Mouse (Mus musculus): Measurements from ENCODE around the gene Hist1h3g. TPM values are rescaled to one million over a fixed set of nuclear protein-coding genes. Genes with fewer than 3 reads are reported as not detected.

The Hist1h3g gene
- not detected for polyA plus RNA-seq (2014; fragmentation: Illumina TruSeq; extraction: RNeasy Lipid Tissue Mini Kit (QIAGEN cat#74804); ENCODE audit: low read depth, low replicate concordance)

DNA sequence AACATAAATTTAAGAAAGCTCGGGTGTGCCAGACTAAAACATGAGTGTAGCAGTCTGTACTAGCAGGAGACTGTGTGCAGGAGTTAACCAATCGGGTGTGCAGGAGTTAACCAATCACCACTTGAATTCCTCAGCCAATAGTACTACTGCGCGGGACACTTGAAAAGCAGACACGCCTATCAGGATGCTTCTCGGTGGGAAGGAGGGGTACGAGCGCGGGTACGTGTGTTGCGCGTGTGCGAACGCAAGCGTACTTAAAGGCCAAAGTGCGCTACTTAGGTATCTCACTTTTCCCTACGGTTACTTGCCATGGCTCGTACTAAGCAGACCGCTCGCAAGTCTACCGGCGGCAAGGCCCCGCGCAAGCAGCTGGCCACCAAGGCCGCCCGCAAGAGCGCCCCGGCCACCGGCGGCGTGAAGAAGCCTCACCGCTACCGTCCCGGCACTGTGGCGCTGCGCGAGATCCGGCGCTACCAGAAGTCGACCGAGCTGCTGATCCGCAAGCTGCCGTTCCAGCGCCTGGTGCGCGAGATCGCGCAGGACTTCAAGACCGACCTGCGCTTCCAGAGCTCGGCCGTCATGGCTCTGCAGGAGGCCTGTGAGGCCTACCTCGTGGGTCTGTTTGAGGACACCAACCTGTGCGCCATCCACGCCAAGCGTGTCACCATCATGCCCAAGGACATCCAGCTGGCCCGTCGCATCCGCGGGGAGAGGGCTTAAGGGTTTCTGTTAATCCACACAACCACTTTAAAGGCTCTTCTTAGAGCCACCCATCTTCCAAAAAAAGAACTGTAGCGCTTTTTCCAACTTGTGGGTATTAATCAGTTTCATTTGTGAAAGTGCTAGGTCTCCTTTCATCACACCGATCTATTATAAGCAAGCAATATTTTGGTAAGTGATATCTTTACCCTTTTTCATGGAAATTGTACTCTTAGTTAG lies at the start of gene Hist1h3g:
Gene Hist1h3g, plus strand, starts transcription at position 286 of the 939 bp plus-strand sequence.

DNA sequence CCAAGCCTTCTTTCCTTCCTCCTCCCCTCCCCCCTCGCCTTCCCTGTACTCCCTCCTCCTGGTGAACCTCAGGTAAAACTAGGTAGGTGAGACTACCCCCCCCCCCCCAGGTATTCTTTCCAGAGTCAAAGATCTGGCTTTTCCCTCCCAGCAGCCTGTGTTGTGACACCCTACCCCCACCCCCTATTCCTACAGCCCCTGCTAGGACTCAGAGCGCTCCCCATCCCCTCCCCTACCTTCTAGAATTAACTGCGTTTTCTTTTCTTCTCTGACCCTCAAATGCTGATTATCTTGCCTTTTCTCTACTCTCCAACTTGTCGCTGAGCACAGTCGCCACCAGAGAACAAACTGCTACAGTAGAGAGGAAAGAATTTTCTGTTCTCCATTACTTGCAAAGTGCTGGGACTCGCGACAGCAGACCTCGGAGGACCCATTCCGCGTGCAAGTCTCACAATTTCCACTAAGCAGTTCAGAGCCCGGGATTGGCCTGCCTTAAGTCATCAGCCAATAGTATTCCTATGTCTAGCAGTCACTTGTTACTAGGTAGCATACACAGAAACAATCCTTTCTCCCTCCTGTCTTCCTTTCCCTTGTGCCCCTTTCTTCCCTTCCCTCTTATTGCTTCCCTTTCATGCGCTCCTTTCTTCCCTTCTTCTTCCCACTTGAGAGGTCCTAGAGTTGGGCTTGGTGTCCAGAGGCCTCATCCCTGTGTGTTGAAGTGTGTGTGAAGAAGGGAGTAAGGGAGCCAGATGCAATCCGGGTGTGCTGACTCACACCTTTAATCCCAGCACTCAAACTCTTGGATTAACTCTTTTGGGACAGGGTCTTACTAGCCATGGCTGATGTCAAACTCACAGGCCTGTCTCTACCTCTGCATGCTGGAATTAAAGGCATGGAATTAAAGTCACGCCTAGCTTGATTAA lies 46.6 kb upstream of the Hist1h3g start, which contains the start of gene Btn2a2:
Gene Btn2a2, minus strand, starts transcription at position 458 of the 923 bp plus-strand sequence.

DNA sequence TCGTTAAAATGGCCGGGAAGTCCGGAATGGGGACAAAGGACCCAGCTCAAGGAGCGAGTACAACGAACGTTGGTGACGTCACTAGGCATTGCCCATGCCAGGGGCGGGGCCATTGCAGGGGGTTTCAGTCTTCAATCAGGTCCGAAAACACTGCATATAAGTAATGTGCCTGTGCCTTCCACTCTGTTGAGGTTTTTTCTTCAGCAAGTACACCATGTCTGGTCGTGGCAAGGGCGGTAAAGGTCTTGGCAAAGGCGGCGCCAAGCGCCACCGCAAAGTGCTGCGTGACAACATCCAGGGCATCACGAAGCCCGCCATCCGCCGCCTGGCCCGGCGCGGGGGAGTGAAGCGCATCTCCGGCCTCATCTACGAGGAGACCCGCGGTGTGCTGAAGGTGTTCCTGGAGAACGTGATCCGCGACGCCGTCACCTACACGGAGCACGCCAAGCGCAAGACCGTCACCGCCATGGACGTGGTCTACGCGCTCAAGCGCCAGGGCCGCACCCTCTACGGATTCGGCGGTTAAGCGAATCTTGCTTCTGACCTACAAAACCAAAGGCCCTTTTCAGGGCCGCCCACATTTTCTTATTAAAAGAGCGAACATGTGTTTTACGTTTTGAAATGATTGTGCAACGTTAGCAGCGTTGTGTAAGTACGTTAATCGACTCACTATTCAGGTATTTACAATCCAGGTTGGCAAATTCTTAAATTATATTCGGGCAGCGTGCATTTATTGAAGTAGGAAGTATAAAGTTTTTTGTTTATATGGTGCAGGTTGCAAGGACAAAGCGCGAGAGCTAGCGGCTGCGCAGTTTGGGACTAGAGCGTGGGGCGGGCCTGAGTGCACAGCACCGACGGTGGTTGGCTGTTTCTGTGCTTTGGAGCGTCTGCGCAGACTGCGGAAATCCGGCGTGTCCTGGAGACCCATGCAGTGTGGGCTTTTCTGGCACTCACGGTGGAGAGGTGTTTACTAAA lies 4.0 kb upstream of the Hist1h3g start, which contains the start of gene Hist1h4h:
Gene Hist1h4h, plus strand, starts transcription at position 150 of the 975 bp plus-strand sequence.

DNA sequence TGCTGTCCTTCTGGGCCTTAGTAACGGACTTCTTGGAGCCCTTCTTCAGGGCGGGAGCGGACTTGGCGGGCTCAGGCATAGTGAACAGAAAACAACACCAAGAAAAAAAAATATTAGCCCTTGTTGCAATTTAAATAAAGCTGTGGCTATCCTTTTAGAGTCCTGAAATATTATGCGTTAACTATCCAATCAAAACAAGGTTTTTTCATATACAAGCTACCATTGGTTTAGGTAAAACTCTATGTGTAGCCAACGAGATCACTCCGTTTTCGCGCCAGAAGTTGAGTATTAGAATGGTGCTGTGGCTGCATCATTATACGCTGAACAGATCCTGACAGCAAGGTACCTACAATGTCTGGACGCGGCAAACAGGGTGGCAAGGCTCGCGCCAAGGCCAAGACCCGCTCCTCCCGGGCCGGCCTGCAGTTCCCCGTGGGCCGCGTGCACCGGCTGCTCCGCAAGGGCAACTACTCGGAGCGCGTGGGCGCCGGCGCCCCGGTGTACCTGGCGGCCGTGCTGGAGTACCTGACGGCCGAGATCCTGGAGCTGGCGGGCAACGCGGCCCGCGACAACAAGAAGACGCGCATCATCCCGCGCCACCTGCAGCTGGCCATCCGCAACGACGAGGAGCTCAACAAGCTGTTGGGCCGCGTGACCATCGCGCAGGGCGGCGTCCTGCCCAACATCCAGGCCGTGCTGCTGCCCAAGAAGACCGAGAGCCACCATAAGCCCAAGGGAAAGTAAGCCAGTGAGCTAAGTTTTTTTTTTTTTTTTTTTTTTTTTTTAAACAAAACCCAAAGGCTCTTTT lies 1.5 kb upstream of the Hist1h3g start, which contains the start of gene Hist1h2af:
Gene Hist1h2af, plus strand, starts transcription at position 347 of the 808 bp plus-strand sequence.

DNA sequence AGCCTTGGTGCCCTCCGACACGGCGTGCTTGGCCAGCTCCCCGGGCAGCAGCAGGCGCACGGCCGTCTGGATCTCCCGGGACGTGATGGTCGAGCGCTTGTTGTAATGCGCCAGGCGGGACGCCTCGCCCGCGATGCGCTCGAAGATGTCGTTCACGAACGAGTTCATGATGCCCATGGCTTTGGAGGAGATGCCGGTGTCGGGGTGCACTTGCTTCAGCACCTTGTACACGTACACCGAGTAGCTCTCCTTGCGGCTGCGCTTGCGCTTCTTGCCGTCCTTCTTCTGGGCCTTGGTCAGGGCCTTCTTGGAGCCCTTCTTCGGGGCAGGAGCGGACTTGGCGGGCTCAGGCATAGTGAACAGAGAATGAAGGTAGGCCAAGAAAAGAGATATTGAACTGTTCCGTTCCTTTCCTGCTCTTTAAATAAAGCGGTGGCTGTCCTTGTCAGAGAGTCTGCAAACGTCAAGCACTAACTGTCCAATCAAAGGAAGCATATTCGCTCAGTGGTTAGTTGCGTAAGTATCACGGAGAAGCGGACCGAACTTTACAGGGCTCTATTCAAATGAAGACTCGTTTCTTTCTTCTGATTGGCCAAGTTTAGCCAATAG lies 7.9 kb downstream of the Hist1h3g start, which contains the start of gene Hist1h2bh:
Gene Hist1h2bh, minus strand, starts transcription at position 394 of the 609 bp plus-strand sequence.

DNA sequence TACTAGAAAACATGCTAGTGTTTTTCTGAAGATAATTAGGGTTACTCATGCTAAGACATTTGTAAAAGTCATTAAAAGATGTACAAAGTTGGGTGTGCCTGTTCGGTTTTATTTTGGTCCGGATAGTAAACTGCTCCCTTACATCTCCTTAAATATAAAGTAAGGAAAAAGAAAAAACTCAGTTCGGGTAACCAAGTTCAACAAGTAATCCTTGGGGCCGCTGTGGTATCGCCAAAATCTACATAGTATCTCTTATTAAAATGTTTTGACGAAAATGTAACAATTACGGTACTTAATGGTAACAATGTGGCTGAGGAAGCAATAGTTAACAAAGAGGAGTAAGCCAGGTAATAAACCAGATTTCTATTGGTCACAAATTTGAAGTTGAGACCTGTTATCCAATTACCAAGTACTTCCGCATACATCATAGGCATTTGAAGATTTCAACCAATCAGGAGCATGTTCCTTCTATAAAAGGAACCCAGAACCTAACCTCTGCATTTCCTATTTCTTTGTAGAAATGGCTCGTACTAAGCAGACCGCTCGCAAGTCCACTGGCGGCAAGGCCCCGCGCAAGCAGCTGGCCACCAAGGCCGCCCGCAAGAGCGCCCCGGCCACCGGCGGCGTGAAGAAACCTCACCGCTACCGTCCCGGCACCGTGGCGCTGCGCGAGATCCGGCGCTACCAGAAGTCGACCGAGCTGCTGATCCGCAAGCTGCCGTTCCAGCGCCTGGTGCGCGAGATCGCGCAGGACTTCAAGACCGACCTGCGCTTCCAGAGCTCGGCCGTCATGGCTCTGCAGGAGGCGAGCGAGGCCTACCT lies 9.0 kb downstream of the Hist1h3g start, which contains the start of gene Hist1h3f:
Gene Hist1h3f, plus strand, starts transcription at position 88 of the 822 bp plus-strand sequence.

DNA sequence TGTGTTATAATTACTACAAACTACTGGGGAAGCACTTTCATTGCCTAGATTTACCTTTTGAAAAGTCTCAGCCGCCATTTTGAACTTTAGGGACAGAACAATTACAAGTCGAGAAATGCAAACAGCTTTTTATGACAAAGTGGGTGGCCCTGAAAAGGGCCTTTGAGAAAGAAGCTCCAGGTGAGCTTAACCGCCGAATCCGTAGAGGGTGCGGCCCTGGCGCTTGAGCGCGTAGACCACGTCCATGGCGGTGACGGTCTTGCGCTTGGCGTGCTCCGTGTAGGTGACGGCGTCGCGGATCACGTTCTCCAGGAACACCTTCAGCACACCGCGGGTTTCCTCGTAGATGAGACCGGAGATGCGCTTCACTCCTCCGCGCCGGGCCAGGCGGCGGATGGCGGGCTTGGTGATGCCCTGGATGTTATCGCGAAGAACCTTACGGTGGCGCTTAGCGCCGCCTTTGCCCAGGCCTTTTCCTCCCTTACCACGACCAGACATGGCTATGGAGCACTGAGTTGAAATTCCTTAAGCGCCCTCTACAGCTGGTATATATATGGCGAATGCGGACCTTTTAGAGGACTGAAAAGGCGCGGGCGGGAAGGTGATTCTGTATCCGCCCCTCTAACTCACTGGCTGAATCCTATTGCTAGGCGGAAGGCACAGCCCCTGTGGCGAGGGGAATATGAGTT lies 16.1 kb downstream of the Hist1h3g start, which contains the start of gene Hist1h4f:
Gene Hist1h4f, minus strand, starts transcription at position 503 of the 689 bp plus-strand sequence.

DNA sequence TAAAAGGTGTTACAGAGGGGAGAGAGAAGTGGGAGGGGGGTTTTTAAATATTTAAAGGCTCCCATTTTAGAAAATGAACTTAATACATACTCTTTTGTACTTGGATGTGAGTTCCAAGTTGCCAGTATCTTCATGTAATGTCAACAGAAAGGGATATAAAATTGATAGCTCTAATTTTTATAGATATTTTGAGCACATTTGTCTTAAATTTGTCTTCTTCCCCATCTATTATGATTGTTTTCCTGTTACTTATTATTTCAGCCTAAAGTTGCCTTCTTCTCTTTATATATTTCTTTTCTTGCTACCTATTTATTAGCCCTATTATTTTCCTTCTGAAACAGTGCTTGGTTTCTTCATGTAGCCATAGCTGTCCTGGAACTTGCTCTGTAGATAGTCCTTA lies 17.7 kb downstream of the Hist1h3g start, which contains the start of gene Hist1h1d:
Gene Hist1h1d, plus strand, starts transcription at position 301 of the 400 bp plus-strand sequence.

DNA sequence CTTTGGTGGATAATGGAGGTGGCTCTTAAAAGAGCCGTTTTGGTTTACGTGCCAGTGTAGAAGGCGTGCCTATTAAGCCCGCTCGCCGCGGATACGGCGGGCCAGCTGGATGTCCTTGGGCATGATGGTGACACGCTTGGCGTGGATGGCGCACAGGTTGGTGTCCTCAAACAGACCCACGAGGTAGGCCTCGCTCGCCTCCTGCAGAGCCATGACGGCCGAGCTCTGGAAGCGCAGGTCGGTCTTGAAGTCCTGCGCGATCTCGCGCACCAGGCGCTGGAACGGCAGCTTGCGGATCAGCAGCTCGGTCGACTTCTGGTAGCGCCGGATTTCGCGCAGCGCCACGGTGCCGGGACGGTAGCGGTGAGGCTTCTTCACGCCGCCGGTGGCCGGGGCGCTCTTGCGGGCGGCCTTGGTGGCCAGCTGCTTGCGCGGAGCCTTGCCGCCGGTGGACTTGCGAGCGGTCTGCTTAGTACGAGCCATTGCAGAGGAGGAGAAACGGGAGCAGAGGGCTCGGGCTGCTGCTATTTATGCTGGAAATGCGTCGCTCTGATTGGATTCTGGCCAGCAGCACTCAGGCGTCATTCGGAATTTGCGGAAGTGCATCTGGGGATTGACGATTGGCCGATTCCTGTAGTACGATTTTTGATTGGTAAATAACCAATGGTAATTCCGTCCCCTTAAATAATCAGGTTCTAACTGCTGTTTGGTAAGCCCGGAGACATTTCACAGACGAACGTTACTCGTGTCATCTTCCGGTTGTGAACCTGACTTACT lies 26.8 kb downstream of the Hist1h3g start, which contains the start of gene Hist1h3e:
Gene Hist1h3e, minus strand, starts transcription at position 487 of the 777 bp plus-strand sequence.

DNA sequence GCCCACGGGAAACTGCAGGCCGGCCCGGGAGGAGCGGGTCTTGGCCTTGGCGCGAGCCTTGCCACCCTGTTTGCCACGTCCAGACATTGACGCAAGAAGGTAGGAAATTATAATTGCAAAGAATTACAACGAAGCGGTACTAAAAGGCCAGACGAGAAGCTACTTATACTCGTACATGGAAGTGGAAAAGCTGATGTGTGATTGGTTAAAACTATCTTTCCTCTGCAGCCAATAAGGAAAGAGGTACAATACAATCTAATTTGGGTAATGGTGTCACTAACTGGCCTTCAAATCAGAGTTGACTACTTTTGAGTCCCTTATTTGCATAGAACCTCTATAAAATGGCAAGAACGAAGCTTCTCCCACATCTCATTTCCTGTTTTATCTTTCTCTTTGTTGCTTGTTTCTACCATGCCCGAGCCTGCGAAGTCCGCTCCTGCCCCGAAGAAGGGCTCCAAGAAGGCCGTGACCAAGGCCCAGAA lies 35.8 kb downstream of the Hist1h3g start, which contains the start of the genes Hist1h2ae and Hist1h2bg:
Gene Hist1h2ae, minus strand, starts transcription at position 199 of the 482 bp plus-strand sequence.
Gene Hist1h2bg, plus strand, starts transcription at position 375 of the 482 bp plus-strand sequence.

DNA sequence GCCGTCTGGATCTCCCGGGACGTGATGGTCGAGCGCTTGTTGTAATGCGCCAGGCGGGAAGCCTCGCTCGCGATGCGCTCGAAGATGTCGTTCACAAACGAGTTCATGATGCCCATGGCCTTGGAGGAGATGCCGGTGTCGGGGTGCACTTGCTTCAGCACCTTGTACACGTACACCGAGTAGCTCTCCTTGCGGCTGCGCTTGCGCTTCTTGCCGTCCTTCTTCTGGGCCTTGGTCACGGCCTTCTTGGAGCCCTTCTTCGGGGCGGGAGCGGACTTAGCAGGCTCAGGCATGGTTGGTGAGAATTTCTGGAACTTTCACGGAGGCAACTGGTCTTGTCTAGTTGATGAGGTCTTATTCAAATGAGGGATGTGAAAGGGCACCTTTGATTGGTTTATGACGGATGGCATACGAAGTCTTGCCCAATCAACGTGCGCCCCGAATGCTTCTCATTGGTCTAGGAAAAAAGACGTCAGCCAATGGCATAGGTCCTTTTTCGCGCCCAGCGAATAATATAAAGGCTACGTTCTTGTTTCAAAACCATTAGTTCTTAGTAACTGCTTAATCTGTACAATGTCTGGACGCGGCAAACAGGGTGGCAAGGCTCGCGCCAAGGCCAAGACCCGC lies 38.8 kb downstream of the Hist1h3g start, which contains the start of the genes Hist1h2bf and Hist1h2ad:
Gene Hist1h2bf, minus strand, starts transcription at position 299 of the 627 bp plus-strand sequence.
Gene Hist1h2ad, plus strand, starts transcription at position 484 of the 627 bp plus-strand sequence.

DNA sequence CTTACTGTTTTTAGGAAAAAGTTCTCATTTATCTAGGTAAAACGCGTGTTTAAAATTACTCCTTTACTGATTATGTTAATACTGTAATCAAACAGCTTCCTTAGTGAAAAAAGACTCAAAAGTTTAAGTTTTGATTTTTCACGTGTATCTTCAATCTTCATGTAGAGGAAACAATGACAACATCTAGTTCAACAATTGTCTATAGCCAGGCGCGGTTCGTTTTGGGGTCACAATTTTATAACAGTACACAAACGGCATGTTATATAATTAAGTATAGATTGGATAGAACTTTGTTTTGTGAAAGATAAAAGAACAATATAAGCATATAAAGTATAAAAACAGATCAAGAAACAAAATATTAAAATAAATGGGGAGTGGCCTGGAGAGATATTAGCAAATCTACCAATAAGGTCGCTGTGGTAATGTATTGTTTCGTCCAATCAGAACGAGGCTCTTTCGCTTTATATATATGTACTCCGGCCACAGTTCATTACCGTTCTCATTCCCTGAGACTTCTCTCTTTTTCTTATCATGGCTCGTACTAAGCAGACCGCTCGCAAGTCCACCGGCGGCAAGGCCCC lies 40.1 kb downstream of the Hist1h3g start, which contains the start of gene Hist1h3d:
Gene Hist1h3d, plus strand, starts transcription at position 493 of the 581 bp plus-strand sequence.

DNA sequence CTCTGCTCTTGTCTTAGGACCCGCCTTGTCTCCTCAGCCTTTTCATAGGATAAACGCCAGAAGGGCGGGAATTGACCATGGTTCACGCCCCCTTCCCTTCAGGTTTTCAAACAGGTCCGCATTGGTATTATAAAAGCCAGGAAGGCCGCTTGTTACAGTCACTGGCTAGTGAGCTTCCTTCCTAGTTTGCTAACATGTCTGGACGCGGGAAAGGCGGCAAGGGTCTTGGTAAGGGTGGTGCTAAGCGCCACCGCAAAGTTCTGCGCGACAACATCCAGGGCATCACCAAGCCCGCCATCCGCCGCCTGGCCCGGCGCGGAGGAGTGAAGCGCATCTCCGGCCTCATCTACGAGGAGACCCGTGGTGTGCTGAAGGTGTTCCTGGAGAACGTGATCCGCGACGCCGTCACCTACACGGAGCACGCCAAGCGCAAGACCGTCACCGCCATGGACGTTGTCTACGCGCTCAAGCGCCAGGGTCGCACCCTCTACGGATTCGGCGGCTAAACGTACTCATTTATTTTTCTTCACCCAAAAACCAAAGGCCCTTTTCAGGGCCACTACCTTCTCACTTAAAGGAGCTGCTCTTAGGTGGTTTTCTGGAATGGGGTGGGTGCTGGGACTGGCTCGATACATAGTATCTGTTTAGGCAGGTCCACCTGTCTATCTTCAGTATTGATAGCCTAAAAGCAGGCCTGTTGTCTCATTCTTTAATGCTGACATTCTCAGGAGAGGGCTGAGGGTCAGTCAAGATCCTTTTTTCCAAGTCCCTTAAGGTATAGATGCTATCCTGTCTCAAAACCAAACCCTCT lies 46.4 kb downstream of the Hist1h3g start, which contains the start of gene Hist1h4d:
Gene Hist1h4d, plus strand, starts transcription at position 191 of the 811 bp plus-strand sequence.

